Mouse (Mus musculus) E14TG2a.4 (cell line): ENCODE data around the gene Ccdc103.

Source experiments
- CTCF ChIP-seq: conservative IDR thresholded peaks from 2 replicates; pipeline ENCODE4 v1.5.1; 2014; ENCODE audit warnings: low read length
- NANOG ChIP-seq: IDR thresholded peaks from 2 replicates; pipeline ENCODE4 v1.6.1; 2014; ENCODE audit warnings: borderline replicate concordance, low read length, mixed read lengths
- POU5F1 ChIP-seq: IDR thresholded peaks from 2 replicates; pipeline ENCODE4 v1.6.1; 2014; ENCODE audit warnings: low read length, borderline replicate concordance

- TF ChIP-seq CTCF (peak; percentile 92), POU5F1 (no peak), NANOG (no peak)
These were observed 19.8 kb downstream of the Ccdc103 start, which contains the start of gene Gfap for GRCm38 (mm10) chr11:102900763-102901162.
